Mouse (Mus musculus): ENCODE measurements around the gene Iqcf6. TPM values are rescaled to one million over a fixed set of nuclear protein-coding genes. Genes with fewer than 3 reads are reported as not detected.

Iqcf6 gene
- polyA plus RNA-seq (2014; fragmentation: Illumina TruSeq; extraction: RNeasy Lipid Tissue Mini Kit (QIAGEN cat#74804); ENCODE audit: low replicate concordance) = not detected

GRCm38 (mm10) chr9:106626282-106626681 is at the start of gene Iqcf6:
TSS of gene Iqcf6 (plus strand) at chr9:106626582.

GRCm38 (mm10) chr9:106655884-106656720 is 29.7 kb downstream of the Iqcf6 start, which contains the start of gene Grm2:
TSS of gene Grm2 (minus strand) at chr9:106656082.

Other genes with a start within 250 kb of the Iqcf6 start
- gene Rpl29, start 197.1 kb upstream of the Iqcf6 start, polyA plus RNA-seq (2014; fragmentation: Illumina TruSeq; extraction: RNeasy Lipid Tissue Mini Kit (QIAGEN cat#74804); ENCODE audit: low replicate concordance) = 5.7 TPM
- gene Acy1, start 188.3 kb upstream of the Iqcf6 start, polyA plus RNA-seq (2014; fragmentation: Illumina TruSeq; extraction: RNeasy Lipid Tissue Mini Kit (QIAGEN cat#74804); ENCODE audit: low replicate concordance) = 7.4 TPM
- gene Abhd14b, start 179.1 kb upstream of the Iqcf6 start, polyA plus RNA-seq (2014; fragmentation: Illumina TruSeq; extraction: RNeasy Lipid Tissue Mini Kit (QIAGEN cat#74804); ENCODE audit: low replicate concordance) = 12.4 TPM
- gene Abhd14a, start 178.9 kb upstream of the Iqcf6 start, polyA plus RNA-seq (2014; fragmentation: Illumina TruSeq; extraction: RNeasy Lipid Tissue Mini Kit (QIAGEN cat#74804); ENCODE audit: low replicate concordance) = 1.6 TPM
- gene Pcbp4, start 173.3 kb upstream of the Iqcf6 start, polyA plus RNA-seq (2014; fragmentation: Illumina TruSeq; extraction: RNeasy Lipid Tissue Mini Kit (QIAGEN cat#74804); ENCODE audit: low replicate concordance) = 0.63 TPM
- not detected for gene Gpr62, start 160.6 kb upstream of the Iqcf6 start, polyA plus RNA-seq (2014; fragmentation: Illumina TruSeq; extraction: RNeasy Lipid Tissue Mini Kit (QIAGEN cat#74804); ENCODE audit: low replicate concordance)
- gene Rrp9, start 150.6 kb upstream of the Iqcf6 start, polyA plus RNA-seq (2014; fragmentation: Illumina TruSeq; extraction: RNeasy Lipid Tissue Mini Kit (QIAGEN cat#74804); ENCODE audit: low replicate concordance) = not detected
- gene Parp3, start 149.6 kb upstream of the Iqcf6 start, polyA plus RNA-seq (2014; fragmentation: Illumina TruSeq; extraction: RNeasy Lipid Tissue Mini Kit (QIAGEN cat#74804); ENCODE audit: low replicate concordance) = 5.5 TPM
- not detected for gene Iqcf1, start 126.6 kb upstream of the Iqcf6 start, polyA plus RNA-seq (2014; fragmentation: Illumina TruSeq; extraction: RNeasy Lipid Tissue Mini Kit (QIAGEN cat#74804); ENCODE audit: low replicate concordance)
- not detected for gene Iqcf5, start 112.0 kb upstream of the Iqcf6 start, polyA plus RNA-seq (2014; fragmentation: Illumina TruSeq; extraction: RNeasy Lipid Tissue Mini Kit (QIAGEN cat#74804); ENCODE audit: low replicate concordance)
- 1.5 TPM for gene Iqcf3, start 65.0 kb upstream of the Iqcf6 start, polyA plus RNA-seq (2014; fragmentation: Illumina TruSeq; extraction: RNeasy Lipid Tissue Mini Kit (QIAGEN cat#74804); ENCODE audit: low replicate concordance)
- not detected for gene Iqcf4, start 55.6 kb upstream of the Iqcf6 start, polyA plus RNA-seq (2014; fragmentation: Illumina TruSeq; extraction: RNeasy Lipid Tissue Mini Kit (QIAGEN cat#74804); ENCODE audit: low replicate concordance)
- not detected for gene Grm2, start 29.5 kb downstream of the Iqcf6 start, polyA plus RNA-seq (2014; fragmentation: Illumina TruSeq; extraction: RNeasy Lipid Tissue Mini Kit (QIAGEN cat#74804); ENCODE audit: low replicate concordance)
- 3.5 TPM for gene Tex264, start 59.3 kb downstream of the Iqcf6 start, polyA plus RNA-seq (2014; fragmentation: Illumina TruSeq; extraction: RNeasy Lipid Tissue Mini Kit (QIAGEN cat#74804); ENCODE audit: low replicate concordance)
- gene Rad54l2, start 162.6 kb downstream of the Iqcf6 start, polyA plus RNA-seq (2014; fragmentation: Illumina TruSeq; extraction: RNeasy Lipid Tissue Mini Kit (QIAGEN cat#74804); ENCODE audit: low replicate concordance) = 6.9 TPM
- gene Dcaf1, start 195.3 kb downstream of the Iqcf6 start, polyA plus RNA-seq (2014; fragmentation: Illumina TruSeq; extraction: RNeasy Lipid Tissue Mini Kit (QIAGEN cat#74804); ENCODE audit: low replicate concordance) = 13.0 TPM